Mouse (Mus musculus) liver, embryonic 16.5 days (tissue): Measurements from ENCODE around the gene Fbxl4. TPM values are rescaled to one million over a fixed set of nuclear protein-coding genes. Genes with fewer than 3 reads are reported as not detected.

Source experiments
- ATAC-seq: fragments of 200-750 bp; cut with Nextera tagmentation; 2 replicates; pipeline ENCODE4 v1.8.0; 2017; ENCODE audit warnings: low read depth, mild to moderate bottlenecking, moderate number of reproducible peaks, moderate library complexity
- H3K27ac ChIP-seq: fragments of 300-500 bp; sonication (generic); 2 replicates; pipeline ENCODE4 v1.5.1; 2014; ENCODE audit warnings: mild to moderate bottlenecking, low read length
- H3K27me3 ChIP-seq: fragments of 300-500 bp; sonication (generic); 2 replicates; pipeline ENCODE4 v1.6.1; 2014; ENCODE audit warnings: low read depth, low read length, mixed read lengths; ENCODE audit not compliant: control insufficient read depth, insufficient read depth
- H3K36me3 ChIP-seq: fragments of 300-500 bp; sonication (generic); 2 replicates; pipeline ENCODE4 v1.6.1; 2014; ENCODE audit warnings: mild to moderate bottlenecking; ENCODE audit not compliant: control insufficient read depth, insufficient read depth
- H3K4me1 ChIP-seq: fragments of 300-500 bp; sonication (generic); 2 replicates; pipeline ENCODE4 v1.6.1; 2014; ENCODE audit warnings: low read depth, low read length, mixed read lengths; ENCODE audit not compliant: control insufficient read depth
- H3K4me2 ChIP-seq: fragments of 300-500 bp; sonication (generic); 2 replicates; pipeline ENCODE4 v1.6.1; 2014; ENCODE audit warnings: low read depth, low read length, mixed read lengths
- H3K4me3 ChIP-seq: fragments of 300-500 bp; sonication (generic); 2 replicates; pipeline ENCODE4 v1.5.1; 2014; ENCODE audit warnings: low read depth, mild to moderate bottlenecking, low read length
- H3K9ac ChIP-seq: fragments of 300-500 bp; sonication (generic); 2 replicates; pipeline ENCODE4 v1.6.1; 2014; ENCODE audit warnings: low read depth, low read length
- H3K9me3 ChIP-seq: fragments of 300-500 bp; sonication (generic); replicated peaks from 2 replicates; pipeline ENCODE4 v1.6.1; 2016; ENCODE audit warnings: low read length; ENCODE audit not compliant: control insufficient read depth
- WGBS: fragments of 180-500 bp; shearing (Covaris S2); extraction: QIAGEN DNeasy Blood & Tissue Kit; methylation state at CpG from one replicate; pipeline ENCODE4 v1.1.7; 2014; ENCODE audit not compliant: insufficient replicate concordance; 5-methylcytosine and 5-hydroxymethylcytosine counted together
- polyA plus RNA-seq: library from polyadenylated mRNA; unstranded; fragments of >200 nt; fragmentation: Nextera tagmentation; extraction: Ambion mirVana; gene quantifications from 2 replicates; pipeline ENCODE4 v1.2.1, GENCODE M21; 2015

Gene Fbxl4
- polyA plus RNA-seq, 1 experiment from 2014 or later, result 4.9 TPM

- 78% methylated on average over 4 of the region's 4 CpGs for WGBS
Measured at GRCm38 (mm10) chr4:22422400-22422799, 65.1 kb downstream of the Fbxl4 start.

GRCm38 (mm10) chr4:22428150-22428549 lies 70.8 kb downstream of the Fbxl4 start:
- no peaks in the 10 kb centered on the region for H3K27me3 ChIP-seq
- no peak overlapping the region for H3K27ac ChIP-seq
- no peak overlapping the region for H3K9ac ChIP-seq
- no peaks in the 10 kb centered on the region for H3K4me1 ChIP-seq
- H3K9me3 ChIP-seq, result no peaks in the 10 kb centered on the region
- no peak overlapping the region for H3K4me3 ChIP-seq
- ATAC-seq, result no peak
- H3K4me2 ChIP-seq, result no peak overlapping the region
- 60% methylated on average over 3 of the region's 3 CpGs for WGBS
- no peaks in the 10 kb centered on the region for H3K36me3 ChIP-seq

More at GRCm38 (mm10) chr4:22422400-22422799, 65.1 kb downstream of the Fbxl4 start:
- Histone ChIP-seq H3K27me3 (no peaks in the 10 kb centered on the region), H3K36me3 (no peaks in the 10 kb centered on the region), H3K4me1 (no peaks in the 10 kb centered on the region), H3K27ac (no peak overlapping the region), H3K9ac (no peak overlapping the region), H3K4me2 (no peak overlapping the region), H3K4me3 (no peak overlapping the region), H3K9me3 (no peaks in the 10 kb centered on the region)
- no peak for ATAC-seq

- ATAC-seq, result no peak
- Histone ChIP-seq H3K9me3 (no peaks in the 10 kb centered on the region), H3K9ac (no peak overlapping the region), H3K36me3 (no peaks in the 10 kb centered on the region), H3K4me3 (no peak overlapping the region), H3K4me1 (no peaks in the 10 kb centered on the region), H3K4me2 (no peak overlapping the region), H3K27ac (no peak overlapping the region), H3K27me3 (0 out of 2 replicates have a peak, but pooled peaks cover under 1% of the 10 kb centered on the region)
- 57% methylated on average over 1 of the region's 1 CpGs for WGBS
Measured at GRCm38 (mm10) chr4:22469575-22469974, 112.2 kb downstream of the Fbxl4 start.

- Histone ChIP-seq H3K4me3 (no peak overlapping the region), H3K9me3 (no peaks in the 10 kb centered on the region), H3K36me3 (no peaks in the 10 kb centered on the region), H3K27me3 (peaks cover 59% of the 10 kb centered on the region), H3K4me2 (0 out of 2 replicates have a peak overlapping the region, but pooled peaks have one; percentile 6), H3K4me1 (no peaks in the 10 kb centered on the region), H3K9ac (no peak overlapping the region), H3K27ac (no peak overlapping the region)
- under 1% methylated on average over 23 of the region's 23 CpGs for WGBS
- no peak for ATAC-seq
Measured at GRCm38 (mm10) chr4:22476967-22477710, 119.8 kb downstream of the Fbxl4 start.

- H3K36me3 ChIP-seq, result no peaks in the 10 kb centered on the region
- 1% methylated on average over 19 of the region's 28 CpGs for WGBS
- H3K27ac ChIP-seq, result no peak overlapping the region
- 0 out of 2 replicates have a peak overlapping the region, but pooled peaks have one; percentile 6 for H3K4me2 ChIP-seq
- H3K9ac ChIP-seq, result no peak overlapping the region
- no peaks in the 10 kb centered on the region for H3K9me3 ChIP-seq
- peaks cover 63% of the 10 kb centered on the region for H3K27me3 ChIP-seq
- no peaks in the 10 kb centered on the region for H3K4me1 ChIP-seq
- ATAC-seq, result no peak
- no peak overlapping the region for H3K4me3 ChIP-seq
Measured at GRCm38 (mm10) chr4:22477711-22478230, 120.4 kb downstream of the Fbxl4 start.

- Histone ChIP-seq H3K27me3 (peaks cover 67% of the 10 kb centered on the region), H3K27ac (no peak overlapping the region), H3K4me2 (no peak overlapping the region), H3K9ac (no peak overlapping the region), H3K4me1 (no peaks in the 10 kb centered on the region), H3K9me3 (no peaks in the 10 kb centered on the region), H3K4me3 (no peak overlapping the region), H3K36me3 (no peaks in the 10 kb centered on the region)
- WGBS, result 3% methylated on average over 30 of the region's 30 CpGs
- no peak for ATAC-seq
Measured at GRCm38 (mm10) chr4:22478488-22479367, 121.4 kb downstream of the Fbxl4 start.

GRCm38 (mm10) chr4:22479368-22480090 lies 122.2 kb downstream of the Fbxl4 start:
- no peak overlapping the region for H3K9ac ChIP-seq
- no peak overlapping the region for H3K4me3 ChIP-seq
- under 1% methylated on average over 28 of the region's 28 CpGs for WGBS
- H3K9me3 ChIP-seq, result no peaks in the 10 kb centered on the region
- no peaks in the 10 kb centered on the region for H3K4me1 ChIP-seq
- no peak for ATAC-seq
- no peaks in the 10 kb centered on the region for H3K36me3 ChIP-seq
- peaks cover 69% of the 10 kb centered on the region for H3K27me3 ChIP-seq
- no peak overlapping the region for H3K4me2 ChIP-seq
- no peak overlapping the region for H3K27ac ChIP-seq

- 2% methylated on average over 18 of the region's 18 CpGs for WGBS
- no peak for ATAC-seq
- Histone ChIP-seq H3K36me3 (no peaks in the 10 kb centered on the region), H3K4me3 (no peak overlapping the region), H3K4me1 (no peaks in the 10 kb centered on the region), H3K27ac (no peak overlapping the region), H3K9me3 (no peaks in the 10 kb centered on the region), H3K9ac (no peak overlapping the region), H3K4me2 (no peak overlapping the region), H3K27me3 (peaks cover 67% of the 10 kb centered on the region)
Measured at GRCm38 (mm10) chr4:22480091-22480857, 122.9 kb downstream of the Fbxl4 start.
